Mouse (Mus musculus): ENCODE measurements around the gene Erich4.
"Not testable (repeated sequence)": the region's sequence is repeated elsewhere in the genome, so short reads cannot be mapped to it uniquely, and the experiment has no call there.

The Erich4 gene

GRCm38 (mm10) chr7:25575870-25576269 is 39.8 kb downstream of the Erich4 start:
- no peak for DNase-seq

- DNase-seq: no peak
Measured at GRCm38 (mm10) chr7:25575105-25575504, 40.6 kb downstream of the Erich4 start.

- not testable (repeated sequence) for DNase-seq
Measured at GRCm38 (mm10) chr7:25573806-25574205, 41.9 kb downstream of the Erich4 start.

GRCm38 (mm10) chr7:25568721-25569120 is 47.0 kb downstream of the Erich4 start:
- no peak for DNase-seq

Data from cerebellum, postnatal 10 days (tissue).